Mouse (Mus musculus): ENCODE measurements around the gene Phc1. TPM values are rescaled to one million over a fixed set of nuclear protein-coding genes. Genes with fewer than 3 reads are reported as not detected.
"Not testable (repeated sequence)": the region's sequence is repeated elsewhere in the genome, so short reads cannot be mapped to it uniquely, and the experiment has no call there.

The Phc1 gene
- 18.1 and 21.1 TPM in 2 replicates for polyA plus RNA-seq (2015; fragmentation: Nextera tagmentation; extraction: Ambion mirVana)

DNA sequence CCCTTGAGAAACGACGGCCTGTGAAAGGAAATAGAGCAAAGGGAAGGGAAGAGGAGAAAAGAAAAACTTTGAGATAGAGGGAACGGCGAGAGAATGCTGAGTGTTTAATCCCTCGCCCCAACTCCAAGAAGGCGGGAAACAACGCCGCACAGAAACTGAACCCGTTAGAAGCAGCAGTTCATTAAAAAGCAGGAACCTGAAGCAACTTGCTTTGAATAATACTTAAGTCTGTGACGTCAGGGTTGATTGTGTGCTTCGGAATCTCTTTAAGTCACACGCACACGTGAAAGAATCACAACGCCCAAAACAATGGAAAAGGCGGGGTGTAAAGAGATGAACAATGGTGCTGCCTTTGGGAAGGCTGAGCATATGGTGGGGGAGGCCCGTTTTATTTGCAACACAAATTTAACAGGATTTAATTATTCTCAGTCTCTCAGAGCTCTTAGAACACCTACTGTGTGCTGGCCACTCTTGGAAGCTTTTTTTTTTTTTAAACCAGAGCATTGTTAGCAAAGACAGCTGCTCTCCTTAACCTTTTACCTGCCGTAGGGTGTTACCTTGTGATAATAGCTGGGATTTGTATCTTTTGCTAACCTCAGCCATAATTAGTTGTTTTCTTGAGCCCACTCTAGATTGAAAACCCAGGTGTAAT lies at the start of gene Phc1:
TSS of gene Phc1 (minus strand) at position 213 of the 652 bp plus-strand sequence.
- H3K27me3 ChIP-seq: no peaks in the 10 kb centered on the region
- H3K9me3 ChIP-seq (replicated peaks): no peaks in the 10 kb centered on the region
- H3K4me2 ChIP-seq: peak within 1 kb of the TSS; percentile 68
- ATAC-seq (replicated peaks; ENCODE audit: low FRiP score): peak; percentile 10; the same call in 1 of the 2 replicates
- H3K4me1 ChIP-seq: peaks cover 41% of the 10 kb centered on the region
- H3K4me3 ChIP-seq (replicated peaks): peak within 1 kb of the TSS; percentile 76
- H3K36me3 ChIP-seq: peaks cover 13% of the 10 kb centered on the region
- peak within 1 kb of the TSS; percentile 97 for H3K27ac ChIP-seq
- H3K9ac ChIP-seq: peak within 1 kb of the TSS; percentile 69
- under 1% methylated on average over 17 of the region's 17 CpGs for WGBS

DNA sequence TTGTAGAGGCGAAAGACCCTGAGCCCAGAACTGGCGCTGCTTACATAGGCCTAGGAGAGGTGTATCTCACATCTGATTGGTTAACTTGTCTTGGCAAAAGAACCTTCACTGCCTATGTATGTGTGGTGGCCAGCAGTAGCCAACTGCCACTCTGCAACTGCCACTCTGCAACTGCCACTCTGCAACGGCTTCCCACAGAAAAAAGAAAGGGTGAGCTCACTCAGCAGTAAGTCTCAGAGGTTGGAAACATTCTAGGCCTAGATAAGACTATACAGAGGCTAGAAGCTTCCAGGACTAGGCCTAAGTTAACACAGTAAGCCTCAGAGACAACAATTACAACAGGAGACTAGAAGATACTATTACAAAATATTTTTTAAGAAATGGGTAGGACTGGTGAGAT lies 49.6 kb upstream of the Phc1 start:
- H3K9me3 ChIP-seq (replicated peaks); H3K4me1 ChIP-seq; H3K27me3 ChIP-seq; H3K27ac ChIP-seq; H3K4me2 ChIP-seq; H3K36me3 ChIP-seq; H3K4me3 ChIP-seq (replicated peaks); ATAC-seq (replicated peaks; ENCODE audit: low FRiP score); H3K9ac ChIP-seq: not testable (repeated sequence)
- WGBS: 71% methylated on average over 3 of the region's 3 CpGs

DNA sequence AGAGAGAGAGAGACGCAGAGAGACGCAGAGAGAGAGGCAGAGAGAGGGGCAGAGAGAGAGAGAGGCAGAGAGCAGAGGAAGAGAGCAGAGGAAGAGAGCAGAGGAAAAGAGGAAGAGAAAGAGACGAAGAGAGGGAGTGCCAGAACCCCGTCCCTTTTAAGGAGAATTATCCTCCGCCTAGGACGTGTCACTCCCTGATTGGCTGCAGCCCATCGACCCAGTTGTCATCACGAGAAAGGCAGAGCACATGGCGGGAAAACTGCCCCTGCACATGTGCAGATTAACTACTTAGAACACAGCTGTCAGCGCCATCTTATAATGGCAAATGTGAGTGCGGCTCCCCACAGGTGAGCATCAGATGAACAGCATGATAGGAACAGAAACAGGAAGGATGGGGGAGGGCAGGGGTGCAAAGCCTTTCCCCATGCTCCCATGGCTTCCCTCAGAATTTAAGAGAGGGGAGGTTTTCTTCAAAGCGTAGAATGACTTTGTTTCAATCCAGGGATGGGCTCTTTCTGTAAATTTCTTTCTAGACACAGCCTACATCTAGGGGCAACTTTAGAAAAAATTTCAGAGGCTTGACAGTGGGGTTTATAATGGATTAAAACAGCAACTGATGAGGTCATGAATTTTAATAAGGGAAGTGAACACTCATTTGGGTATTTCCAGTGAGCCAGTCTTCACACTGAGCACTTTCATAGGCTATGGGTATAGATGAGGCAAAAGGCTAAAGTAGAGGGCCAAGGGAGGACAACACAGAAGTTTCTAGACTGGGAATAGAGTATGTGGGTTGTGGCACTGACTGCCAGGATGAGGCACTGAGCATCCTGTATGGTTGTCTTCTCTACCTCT lies 47.0 kb upstream of the Phc1 start:
- not testable (repeated sequence) for ATAC-seq (replicated peaks; ENCODE audit: low FRiP score); H3K9ac ChIP-seq; H3K9me3 ChIP-seq (replicated peaks); H3K4me1 ChIP-seq; H3K36me3 ChIP-seq; H3K27ac ChIP-seq; H3K4me3 ChIP-seq (replicated peaks); H3K4me2 ChIP-seq; H3K27me3 ChIP-seq
- WGBS: 87% methylated on average over 12 of the region's 12 CpGs

DNA sequence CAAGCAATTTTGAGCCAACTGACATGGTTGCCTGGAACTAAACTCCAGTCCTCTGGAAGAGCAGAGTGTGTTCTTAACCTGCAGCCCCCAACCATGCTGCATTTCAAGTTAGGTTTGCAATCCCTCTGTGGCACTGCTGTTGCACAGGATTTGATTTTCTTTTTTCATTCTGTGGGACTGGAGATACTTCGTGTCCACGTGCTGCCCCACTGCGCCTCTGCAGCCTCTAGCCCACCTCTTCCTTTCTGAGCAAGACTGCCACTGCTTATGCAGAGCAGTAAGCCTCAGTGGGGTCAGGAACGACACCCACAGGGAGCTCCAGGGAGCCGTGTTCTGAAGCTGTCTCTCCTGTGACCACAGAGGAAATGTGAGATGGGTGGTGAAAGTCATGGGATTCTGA lies 45.4 kb upstream of the Phc1 start:
- H3K9me3 ChIP-seq (replicated peaks): no peaks in the 10 kb centered on the region
- 64% methylated on average over 5 of the region's 5 CpGs for WGBS
- no peak overlapping the region for H3K27ac ChIP-seq
- H3K27me3 ChIP-seq: no peaks in the 10 kb centered on the region
- H3K4me1 ChIP-seq: no peaks in the 10 kb centered on the region
- no peak overlapping the region for H3K4me2 ChIP-seq
- no peak for ATAC-seq (replicated peaks; ENCODE audit: low FRiP score)
- no peaks in the 10 kb centered on the region for H3K36me3 ChIP-seq
- H3K4me3 ChIP-seq (replicated peaks): no peak overlapping the region
- H3K9ac ChIP-seq: no peak overlapping the region

DNA sequence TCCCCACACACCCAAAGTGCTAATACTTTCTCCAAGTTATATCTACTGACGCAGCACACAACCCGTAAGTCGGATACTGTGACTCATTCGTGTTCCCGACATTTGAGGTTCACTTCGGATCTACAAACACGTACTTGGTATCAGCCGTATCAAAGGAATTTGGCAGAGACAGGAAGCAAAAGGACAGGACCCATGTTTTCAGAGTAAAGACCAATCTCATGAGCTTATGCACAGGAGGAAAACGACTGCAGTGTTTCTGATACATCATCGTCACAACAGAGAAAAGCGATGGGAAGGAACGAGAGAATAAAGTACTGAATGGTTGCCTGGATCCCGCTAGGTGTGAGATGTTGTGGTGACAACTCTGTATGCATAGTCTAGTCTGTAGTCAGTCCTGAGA lies 44.5 kb upstream of the Phc1 start:
- Histone ChIP-seq H3K27me3 (no peaks in the 10 kb centered on the region), H3K9me3 (replicated peaks) (no peaks in the 10 kb centered on the region), H3K4me3 (replicated peaks) (no peak overlapping the region), H3K9ac (no peak overlapping the region), H3K4me1 (no peaks in the 10 kb centered on the region), H3K4me2 (no peak overlapping the region), H3K27ac (no peak overlapping the region), H3K36me3 (no peaks in the 10 kb centered on the region)
- no peak for ATAC-seq (replicated peaks; ENCODE audit: low FRiP score)
- WGBS: 89% methylated on average over 13 of the region's 13 CpGs

DNA sequence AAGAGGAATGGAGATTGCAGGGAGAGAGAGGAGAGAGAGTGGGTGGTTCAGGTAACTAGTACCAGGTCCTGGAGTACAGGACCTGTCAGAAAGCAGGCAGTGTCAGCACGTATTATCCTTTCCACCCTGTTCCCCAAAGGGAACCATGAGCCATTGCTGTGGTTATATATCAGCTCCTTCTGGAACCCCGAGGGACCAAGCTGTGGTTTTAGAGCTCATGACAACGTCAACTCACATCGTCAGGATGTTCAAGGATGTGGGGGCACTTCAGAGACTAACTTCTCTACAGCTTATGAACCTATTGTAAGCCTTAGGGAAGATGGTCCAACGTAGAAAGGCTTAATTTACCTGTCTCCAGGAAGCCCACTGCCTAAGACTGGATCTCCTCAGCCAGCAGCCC lies 42.9 kb upstream of the Phc1 start:
- Histone ChIP-seq H3K27me3 (no peaks in the 10 kb centered on the region), H3K4me1 (no peaks in the 10 kb centered on the region), H3K9me3 (replicated peaks) (no peaks in the 10 kb centered on the region), H3K4me2 (no peak overlapping the region), H3K9ac (no peak overlapping the region), H3K27ac (no peak overlapping the region), H3K36me3 (no peaks in the 10 kb centered on the region), H3K4me3 (replicated peaks) (no peak overlapping the region)
- WGBS: 84% methylated on average over 5 of the region's 5 CpGs
- no peak for ATAC-seq (replicated peaks; ENCODE audit: low FRiP score)

DNA sequence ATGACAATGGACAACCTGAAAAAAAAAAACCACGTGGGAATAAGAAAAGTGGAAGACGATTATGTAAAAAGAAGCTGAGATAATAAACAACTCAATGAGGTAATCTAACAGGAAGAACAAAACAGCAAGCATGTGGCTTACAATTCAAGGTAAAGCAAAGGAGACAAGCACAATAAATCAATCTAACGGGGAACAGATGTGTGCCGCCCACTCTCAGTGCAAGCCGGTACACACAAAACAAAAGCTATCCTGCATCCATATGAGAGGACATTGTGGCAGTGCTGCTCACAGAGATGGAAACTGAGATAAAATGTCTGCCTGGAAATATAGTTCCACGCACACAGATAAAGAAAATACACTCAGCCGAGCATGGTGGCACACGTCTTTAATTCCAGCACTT lies 41.7 kb upstream of the Phc1 start:
- Histone ChIP-seq H3K36me3 (no peaks in the 10 kb centered on the region), H3K27ac (no peak overlapping the region), H3K4me1 (no peaks in the 10 kb centered on the region), H3K9ac (no peak overlapping the region), H3K4me3 (replicated peaks) (no peak overlapping the region), H3K4me2 (no peak overlapping the region), H3K9me3 (replicated peaks) (no peaks in the 10 kb centered on the region), H3K27me3 (no peaks in the 10 kb centered on the region)
- no peak for ATAC-seq (replicated peaks; ENCODE audit: low FRiP score)
- 68% methylated on average over 8 of the region's 8 CpGs for WGBS

DNA sequence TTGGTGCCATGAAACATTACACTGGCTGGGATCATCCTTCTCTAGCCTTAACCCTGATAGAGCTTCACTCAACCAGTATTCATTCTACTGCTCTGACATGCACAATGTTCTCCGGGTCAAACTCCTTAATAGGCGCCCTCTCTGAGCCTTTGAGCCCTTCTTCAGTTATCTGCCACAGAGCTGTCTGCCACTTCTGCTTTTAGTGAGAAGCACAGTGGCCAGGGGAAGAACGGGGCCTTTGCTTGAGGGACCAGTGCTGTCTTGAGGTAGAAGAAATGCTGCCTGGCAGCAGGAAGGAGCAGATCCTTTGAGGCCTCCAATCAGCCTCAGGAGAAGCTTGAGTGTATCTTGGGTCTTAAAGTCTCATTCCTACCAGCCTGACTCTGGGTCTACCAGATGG lies 27.9 kb upstream of the Phc1 start:
- whole genome bisulfite sequencing: 86% methylated on average over 3 of the region's 3 CpGs
- no peaks in the 10 kb centered on the region for H3K9me3 ChIP-seq (replicated peaks)
- H3K4me2 ChIP-seq: no peak overlapping the region
- no peak overlapping the region for H3K27ac ChIP-seq
- H3K27me3 ChIP-seq: no peaks in the 10 kb centered on the region
- no peak overlapping the region for H3K4me3 ChIP-seq (replicated peaks)
- H3K9ac ChIP-seq: no peak overlapping the region
- no peak for ATAC-seq (replicated peaks; ENCODE audit: low FRiP score)
- no peaks in the 10 kb centered on the region for H3K4me1 ChIP-seq
- no peaks in the 10 kb centered on the region for H3K36me3 ChIP-seq

DNA sequence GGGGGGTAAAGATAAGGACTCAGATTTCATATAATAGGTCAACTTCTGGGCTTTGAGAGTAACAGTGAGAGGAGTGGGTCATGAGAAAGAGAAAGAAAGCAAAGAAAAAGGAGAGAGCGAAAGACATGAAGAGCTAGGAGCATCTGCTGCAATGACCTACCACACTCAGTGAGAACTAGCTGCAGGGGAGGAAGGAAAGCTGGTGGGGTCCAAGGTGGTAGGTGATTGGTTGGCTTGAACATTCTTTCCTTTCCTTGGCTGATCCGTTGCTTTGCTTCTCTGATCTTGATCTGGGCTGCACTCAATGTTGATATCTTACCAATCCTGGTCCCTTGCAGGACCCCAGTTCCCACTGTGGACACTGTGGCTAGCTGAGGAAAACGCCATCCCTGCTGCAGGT lies 26.6 kb upstream of the Phc1 start:
- no peaks in the 10 kb centered on the region for H3K9me3 ChIP-seq (replicated peaks)
- no peak for ATAC-seq (replicated peaks; ENCODE audit: low FRiP score)
- H3K27me3 ChIP-seq: no peaks in the 10 kb centered on the region
- no peak overlapping the region for H3K4me3 ChIP-seq (replicated peaks)
- H3K4me1 ChIP-seq: no peaks in the 10 kb centered on the region
- no peak overlapping the region for H3K27ac ChIP-seq
- WGBS: 60% methylated on average over 3 of the region's 3 CpGs
- no peaks in the 10 kb centered on the region for H3K36me3 ChIP-seq
- H3K9ac ChIP-seq: no peak overlapping the region
- H3K4me2 ChIP-seq: no peak overlapping the region

DNA sequence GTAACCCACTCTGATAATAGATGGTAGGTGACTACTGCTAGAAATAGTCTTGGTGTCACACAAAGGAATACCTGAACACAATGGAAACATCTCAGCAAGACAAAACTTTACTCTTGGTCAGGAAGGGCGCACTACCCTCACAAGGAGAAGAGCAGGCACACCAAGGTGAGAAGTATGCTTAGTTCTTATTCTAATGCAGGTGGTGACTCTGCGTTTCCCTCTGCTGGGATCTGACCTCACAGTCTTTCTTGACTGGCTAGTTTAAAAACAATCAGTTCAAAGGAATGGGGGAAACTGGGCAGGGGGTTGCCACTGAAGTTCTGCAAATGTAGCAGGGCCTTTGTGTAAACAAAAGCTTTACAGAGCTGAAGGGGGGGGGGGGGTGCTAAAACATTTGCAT lies 25.9 kb upstream of the Phc1 start:
- no peaks in the 10 kb centered on the region for H3K36me3 ChIP-seq
- no peak overlapping the region for H3K4me3 ChIP-seq (replicated peaks)
- H3K9me3 ChIP-seq (replicated peaks): no peaks in the 10 kb centered on the region
- WGBS: 62% methylated on average over 2 of the region's 2 CpGs
- no peak for ATAC-seq (replicated peaks; ENCODE audit: low FRiP score)
- no peak overlapping the region for H3K4me2 ChIP-seq
- H3K4me1 ChIP-seq: no peaks in the 10 kb centered on the region
- no peak overlapping the region for H3K9ac ChIP-seq
- no peaks in the 10 kb centered on the region for H3K27me3 ChIP-seq
- no peak overlapping the region for H3K27ac ChIP-seq

DNA sequence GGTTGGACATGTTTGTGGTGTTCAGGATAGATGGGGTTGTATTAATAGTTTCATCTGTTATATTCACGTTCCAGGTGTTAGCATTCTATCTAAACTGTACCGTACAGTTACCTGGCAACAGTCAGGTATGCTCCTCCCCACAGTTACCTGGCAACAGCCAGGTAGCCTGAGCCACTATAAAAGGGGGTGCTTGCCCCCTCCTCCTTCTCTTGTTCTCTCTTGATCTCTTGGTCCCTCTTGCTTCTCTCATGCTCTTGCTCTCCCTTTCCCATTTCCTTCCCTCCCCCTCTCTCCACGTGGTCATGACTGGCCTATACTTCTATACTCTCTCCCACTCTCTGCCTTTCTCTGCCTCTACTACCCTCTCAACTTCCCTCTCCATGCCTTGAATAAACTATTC lies 25.3 kb upstream of the Phc1 start:
- 48% methylated on average over 3 of the region's 3 CpGs for WGBS
- Histone ChIP-seq H3K27me3 (no peaks in the 10 kb centered on the region), H3K9me3 (replicated peaks) (no peaks in the 10 kb centered on the region), H3K4me1 (no peaks in the 10 kb centered on the region), H3K4me3 (replicated peaks) (no peak overlapping the region), H3K4me2 (no peak overlapping the region), H3K27ac (no peak overlapping the region), H3K36me3 (no peaks in the 10 kb centered on the region), H3K9ac (no peak overlapping the region)
- no peak for ATAC-seq (replicated peaks; ENCODE audit: low FRiP score)

DNA sequence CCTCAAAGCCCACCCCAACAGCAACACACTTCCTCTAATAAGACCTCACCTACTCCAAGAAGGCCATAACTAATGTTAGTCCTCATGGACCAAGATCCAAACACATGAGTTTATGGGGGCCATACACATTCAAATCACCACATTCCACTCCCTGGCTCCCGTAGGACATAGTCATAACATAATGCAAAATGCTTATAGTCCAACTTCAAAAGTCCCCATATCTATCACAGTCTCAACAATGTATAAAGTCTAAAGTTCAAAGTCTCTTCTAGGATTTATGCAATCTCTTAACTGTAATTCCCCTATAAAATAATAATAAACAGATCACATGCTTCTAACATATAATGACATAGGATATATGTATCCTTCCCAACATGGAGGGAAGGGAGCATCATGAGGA lies 16.7 kb upstream of the Phc1 start:
- WGBS: 88% methylated on average over 1 of the region's 1 CpGs
- Histone ChIP-seq H3K36me3 (no peaks in the 10 kb centered on the region), H3K4me3 (replicated peaks) (no peak overlapping the region), H3K4me1 (no peaks in the 10 kb centered on the region), H3K27ac (no peak overlapping the region), H3K9me3 (replicated peaks) (no peaks in the 10 kb centered on the region), H3K4me2 (no peak overlapping the region), H3K9ac (no peak overlapping the region), H3K27me3 (no peaks in the 10 kb centered on the region)
- ATAC-seq (replicated peaks; ENCODE audit: low FRiP score): no peak

Measured in kidney, embryonic 15.5 days (tissue).